Mouse (Mus musculus) testis, adult 2 months (tissue): ENCODE measurements around the gene Rps27.

Experiments used
- CTCF ChIP-seq: fragments of 200-500 bp; IDR thresholded peaks from 2 replicates; pipeline ENCODE4 v1.5.1; 2012; ENCODE audit warnings: low read depth, mild to moderate bottlenecking, inconsistent platforms, low read length, moderate library complexity; ENCODE audit not compliant: control insufficient read depth, insufficient read depth, insufficient replicate concordance
- POLR2A ChIP-seq: fragments of 200-500 bp; IDR thresholded peaks from 2 replicates; pipeline ENCODE4 v1.6.1; 2012; ENCODE audit warnings: low read depth, mild to moderate bottlenecking, inconsistent platforms, low read length, moderate library complexity; ENCODE audit not compliant: control insufficient read depth

- no peak for TF ChIP-seq CTCF
- TF ChIP-seq POLR2A: no peak
These were observed 1.7 kb downstream of the Rps27 start for GRCm38 (mm10) chr3:90211475-90212398.
